Mouse (Mus musculus) induced T-regulatory cell, adult 2 months (primary cell): ENCODE data around the gene Prg4.

Source experiments
- DNase-seq: peaks from one replicate; pipeline ENCODE4 v3.0.0-alpha.2; 2012; ENCODE audit warnings: low read depth

Gene Prg4

GRCm38 (mm10) chr1:150407285-150407684, 58.7 kb downstream of the Prg4 start:
- DNase-seq: no peak

GRCm38 (mm10) chr1:150404555-150404954, 61.4 kb downstream of the Prg4 start:
- no peak for DNase-seq

- no peak for DNase-seq
These were observed 62.1 kb downstream of the Prg4 start for GRCm38 (mm10) chr1:150403914-150404313.
